Mouse (Mus musculus) ES-E14 (cell line): ENCODE measurements at regions not wholly inside any gene's neighbourhood (a gene's known extent, or its start where the extent isn't known, plus 50 kb on each side); places are given as distances from the start of the nearest gene placed in this dataset.

Source experiments
- DNase-seq: peaks from one replicate; pipeline ENCODE4 v3.0.0-alpha.2; 2013; ENCODE audit warnings: low read depth, low spot score
- H3K27ac ChIP-seq: 2 replicates; pipeline ENCODE4 v1.5.1; 2012; ENCODE audit warnings: low read depth, mild to moderate bottlenecking, low read length, moderate library complexity, mixed read lengths; ENCODE audit not compliant: poor library complexity, insufficient read depth, severe bottlenecking
- H3K36me3 ChIP-seq: 2 replicates; pipeline ENCODE4 v1.6.1; 2012; ENCODE audit warnings: mild to moderate bottlenecking, low read length, moderate library complexity, mixed read lengths; ENCODE audit not compliant: control insufficient read depth, poor library complexity, insufficient read depth, severe bottlenecking
- H3K4me1 ChIP-seq, 2 experiments: fragments of 150-350 bp in 1 of 2; sonication (generic) in 1 of 2; 2 replicates each; pipeline ENCODE4 v1.6.1; 2012; ENCODE audit warnings: low read length in 2 of 2, mild to moderate bottlenecking in 1 of 2, mixed read lengths in 1 of 2; ENCODE audit not compliant: control insufficient read depth in 2 of 2, insufficient read depth in 2 of 2, poor library complexity in 1 of 2
- H3K4me3 ChIP-seq, 2 experiments: fragments of 150-350 bp in 1 of 2; sonication (generic) in 1 of 2; 2 replicates each; pipeline ENCODE4 v1.5.1; 2012; ENCODE audit warnings: low read length in 2 of 2, low read depth in 1 of 2, mild to moderate bottlenecking in 1 of 2, mixed read lengths in 1 of 2; ENCODE audit not compliant: insufficient read depth in 1 of 2, poor library complexity in 1 of 2, severe bottlenecking in 1 of 2
- H3K9ac ChIP-seq: 2 replicates; pipeline ENCODE4 v1.6.1; 2012; ENCODE audit warnings: low read depth, mild to moderate bottlenecking, low read length, mixed read lengths; ENCODE audit not compliant: poor library complexity, insufficient read depth, severe bottlenecking
- H3K9me3 ChIP-seq: fragments of 150-350 bp; sonication (generic); 2 replicates; pipeline ENCODE4 v1.6.1; 2012; ENCODE audit warnings: low read depth, mild to moderate bottlenecking, low read length; ENCODE audit not compliant: control insufficient read depth, insufficient read depth
- CHD2 ChIP-seq: IDR thresholded peaks from 2 replicates; pipeline ENCODE4 v1.6.1; 2014; ENCODE audit warnings: mild to moderate bottlenecking, low read depth, low read length, inconsistent platforms
- HCFC1 ChIP-seq: IDR thresholded peaks from 2 replicates; pipeline ENCODE4 v1.6.1; 2012; ENCODE audit warnings: low read length, inconsistent platforms, borderline replicate concordance; ENCODE audit not compliant: insufficient read depth
- MAFK ChIP-seq: IDR thresholded peaks from 2 replicates; pipeline ENCODE4 v1.6.1; 2014; ENCODE audit warnings: mild to moderate bottlenecking, low read depth, low read length, inconsistent platforms; ENCODE audit not compliant: insufficient read depth
- ZC3H11A ChIP-seq: IDR thresholded peaks from 2 replicates; pipeline ENCODE4 v1.6.1; 2012; ENCODE audit warnings: low read depth, mild to moderate bottlenecking, inconsistent platforms, low read length, borderline replicate concordance
- ZNF384 ChIP-seq: IDR thresholded peaks from 2 replicates; pipeline ENCODE4 v1.6.1; 2012; ENCODE audit warnings: low read depth, low read length, inconsistent platforms
- in situ Hi-C, 2 experiments: fragments of 600-800 bp; cut with MboI; formaldehyde crosslinking; loops; one replicate each; pipeline ENCODE4 v1.15.1; 2025; ENCODE audit warnings: low sequenced_read_pairs in 2 of 2, inconsistent platforms in 1 of 2; ENCODE audit not compliant: unreplicated experiment in 2 of 2

DNA sequence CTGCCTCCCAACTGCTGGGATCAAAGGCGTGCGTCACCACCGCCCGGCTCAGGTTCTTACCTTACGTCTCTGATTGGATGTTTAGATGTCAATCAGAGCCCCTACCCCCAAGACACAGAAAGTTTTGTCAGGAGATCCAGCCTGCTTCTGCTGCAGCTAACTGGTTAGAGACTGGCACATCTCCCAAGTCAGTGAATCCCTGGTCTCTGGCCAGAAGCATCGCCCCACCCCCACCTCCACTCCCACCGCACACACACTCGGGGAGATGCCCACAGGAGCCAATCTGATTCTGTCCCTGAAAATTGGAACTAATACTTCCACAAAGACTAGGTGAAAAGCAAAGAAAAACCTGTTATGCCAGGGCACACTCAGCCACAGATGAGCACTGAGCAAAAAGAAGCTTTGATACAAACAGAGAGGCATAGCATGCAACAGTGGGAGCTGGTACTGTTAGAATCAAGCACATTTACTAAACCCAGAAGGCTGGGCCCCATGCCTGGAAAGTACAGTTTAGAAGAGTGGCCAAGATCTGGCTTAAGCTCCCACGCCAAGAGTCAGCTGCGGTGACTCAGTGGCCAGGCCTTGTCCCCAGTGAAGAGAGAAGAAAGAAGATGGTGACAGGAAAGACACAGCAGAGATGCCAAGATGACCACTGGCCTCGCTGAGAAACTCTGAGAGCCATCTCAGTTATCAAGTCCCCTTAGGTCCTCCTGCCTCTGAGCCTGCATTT is 130.4 kb downstream of the Utp6 start:
- Histone ChIP-seq H3K27ac (no peak overlapping the region), H3K9ac (no peak overlapping the region), H3K36me3 (no peaks in the 10 kb centered on the region), H3K9me3 (no peaks in the 10 kb centered on the region), H3K4me3 (no peak overlapping the region), H3K4me1 (no peaks in the 10 kb centered on the region)
- DNase-seq: no peak
- in situ Hi-C loops: no loop called here
- TF ChIP-seq MAFK (no peak), HCFC1 (no peak)

DNA sequence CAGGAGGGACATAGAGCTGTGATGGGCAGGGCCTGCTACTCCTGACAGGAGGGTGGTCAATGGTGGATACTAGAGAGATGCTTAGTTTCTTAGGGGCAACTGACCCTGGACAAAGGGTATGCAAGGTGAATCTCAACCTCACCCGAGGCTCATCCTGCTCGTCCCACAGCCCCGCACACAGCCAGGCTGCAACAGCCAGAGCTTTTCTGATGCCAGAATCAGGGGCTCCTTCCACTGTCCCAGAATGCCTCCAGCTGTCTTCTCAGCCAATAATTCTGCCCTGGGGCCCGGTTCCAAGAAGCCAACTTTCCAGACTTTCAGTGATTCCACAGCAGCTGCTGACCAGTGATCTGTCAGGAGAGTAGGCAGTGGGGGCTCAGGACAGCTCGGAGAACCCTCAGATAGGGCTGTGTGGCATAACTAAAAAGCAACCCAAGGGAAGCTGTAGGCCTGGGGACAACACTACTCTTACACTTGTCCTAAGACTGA is 131.6 kb downstream of the Utp6 start:
- TF ChIP-seq CHD2 (no peak), ZNF384 (no peak), MAFK (no peak), HCFC1 (no peak), ZC3H11A (no peak)
- no peak overlapping the region for H3K27ac ChIP-seq
- no peak for DNase-seq
- in situ Hi-C loops: no loop called here
- H3K36me3 ChIP-seq: no peaks in the 10 kb centered on the region
- H3K9ac ChIP-seq: no peak overlapping the region
- H3K4me3 ChIP-seq: no peak overlapping the region
- H3K9me3 ChIP-seq: no peaks in the 10 kb centered on the region
- no peaks in the 10 kb centered on the region for H3K4me1 ChIP-seq

DNA sequence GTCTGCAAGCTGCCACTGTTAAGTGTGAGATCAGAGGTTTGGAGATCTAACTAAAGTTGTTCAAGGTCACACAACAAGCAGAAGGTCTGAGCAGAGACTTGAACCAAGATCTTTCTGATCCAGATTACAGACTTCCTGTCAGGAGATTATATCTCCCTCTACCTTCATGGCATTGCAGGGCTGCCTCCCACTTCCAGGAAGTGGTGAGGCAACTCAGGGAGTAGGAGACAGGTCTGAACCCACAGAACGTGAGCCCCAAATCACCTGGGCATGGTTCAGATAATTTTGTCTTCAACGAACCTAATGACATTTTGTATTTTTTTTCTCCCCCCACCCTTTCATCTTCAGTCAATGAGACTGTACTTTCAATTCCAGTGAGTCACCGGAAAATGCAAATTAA is 135.2 kb downstream of the Utp6 start:
- Histone ChIP-seq H3K36me3 (no peaks in the 10 kb centered on the region), H3K27ac (no peak overlapping the region), H3K9ac (no peak overlapping the region), H3K4me1 (no peaks in the 10 kb centered on the region), H3K4me3 (no peak overlapping the region), H3K9me3 (no peaks in the 10 kb centered on the region)
- no peak for DNase-seq
- in situ Hi-C loops: no loop called here
- TF ChIP-seq ZC3H11A (no peak), HCFC1 (no peak), CHD2 (no peak), ZNF384 (no peak), MAFK (no peak)

DNA sequence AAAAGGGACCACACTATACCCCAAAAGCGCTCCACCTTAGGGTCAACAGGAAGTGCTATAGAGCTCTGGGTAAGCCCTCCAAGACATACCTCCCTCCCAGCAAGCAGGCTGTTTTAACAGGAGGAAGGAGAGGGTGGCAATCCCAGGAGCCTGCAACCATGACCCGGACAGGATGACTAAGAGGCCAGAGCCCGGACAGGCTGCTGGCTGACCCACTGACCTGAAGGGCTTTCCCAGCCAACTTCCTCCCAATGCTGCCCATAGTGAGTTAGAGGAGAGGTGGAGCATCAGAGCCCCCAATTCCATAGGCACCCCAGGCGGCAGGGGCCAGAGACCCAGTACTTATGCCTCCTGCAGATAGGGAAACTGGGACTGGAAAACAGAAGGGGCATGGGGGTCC is 136.3 kb downstream of the Utp6 start:
- no peak overlapping the region for H3K27ac ChIP-seq
- no peak for DNase-seq
- no peak overlapping the region for H3K4me3 ChIP-seq
- TF ChIP-seq HCFC1 (no peak), ZNF384 (no peak), MAFK (no peak), ZC3H11A (no peak), CHD2 (no peak)
- in situ Hi-C loops: no loop called here
- H3K9ac ChIP-seq: no peak overlapping the region
- H3K36me3 ChIP-seq: no peaks in the 10 kb centered on the region
- no peaks in the 10 kb centered on the region for H3K9me3 ChIP-seq
- H3K4me1 ChIP-seq: no peaks in the 10 kb centered on the region
